Mouse (Mus musculus) intestine, embryonic 14.5 days (tissue): ENCODE results near the gene Arpc3. TPM values are rescaled to one million over a fixed set of nuclear protein-coding genes. Genes with fewer than 3 reads are reported as not detected.
"Not testable (repeated sequence)": the region's sequence is repeated elsewhere in the genome, so short reads cannot be mapped to it uniquely, and the experiment has no call there.

Source experiments
- ATAC-seq: fragments of 200-750 bp; cut with Nextera tagmentation; replicated peaks from 2 replicates; pipeline ENCODE4 v1.8.0; 2017; ENCODE audit warnings: low read depth, moderate number of reproducible peaks, moderate TSS enrichment, moderate library complexity; ENCODE audit not compliant: low FRiP score, low TSS enrichment
- DNase-seq: peaks from one replicate; pipeline ENCODE4 v3.0.0-alpha.2; 2018; ENCODE audit warnings: low spot score
- H3K27ac ChIP-seq: fragments of 300-500 bp; sonication (generic); 2 replicates; pipeline ENCODE4 v1.5.1; 2014; ENCODE audit warnings: low read depth, mild to moderate bottlenecking, control low read depth
- H3K27me3 ChIP-seq: fragments of 300-500 bp; sonication (generic); replicated peaks from 2 replicates; pipeline ENCODE4 v1.6.1; 2014; ENCODE audit warnings: low read length, control low read depth; ENCODE audit not compliant: control insufficient read depth, insufficient read depth
- H3K36me3 ChIP-seq: fragments of 300-500 bp; sonication (generic); 2 replicates; pipeline ENCODE4 v1.6.1; 2014; ENCODE audit warnings: low read length, control low read depth; ENCODE audit not compliant: control insufficient read depth, insufficient read depth
- H3K4me1 ChIP-seq: fragments of 300-500 bp; sonication (generic); replicated peaks from 2 replicates; pipeline ENCODE4 v1.6.1; 2014; ENCODE audit warnings: low read length, control low read depth, mixed read lengths; ENCODE audit not compliant: control insufficient read depth, insufficient read depth
- H3K4me2 ChIP-seq: fragments of 300-500 bp; sonication (generic); 2 replicates; pipeline ENCODE4 v1.6.1; 2014; ENCODE audit warnings: low read length
- H3K4me3 ChIP-seq: fragments of 300-500 bp; sonication (generic); 2 replicates; pipeline ENCODE4 v1.5.1; 2014; ENCODE audit warnings: low read depth, low read length, control low read depth, mixed read lengths
- H3K9ac ChIP-seq: fragments of 300-500 bp; sonication (generic); 2 replicates; pipeline ENCODE4 v1.6.1; 2014; ENCODE audit warnings: mild to moderate bottlenecking, low read length
- H3K9me3 ChIP-seq: fragments of 300-500 bp; sonication (generic); 2 replicates; pipeline ENCODE4 v1.6.1; 2016; ENCODE audit warnings: low read length, control low read depth; ENCODE audit not compliant: control insufficient read depth
- WGBS: fragments of 180-500 bp; shearing (Covaris S2); extraction: QIAGEN DNeasy Blood & Tissue Kit; methylation state at CpG from one replicate; pipeline ENCODE4 v1.1.7; 2014; 5-methylcytosine and 5-hydroxymethylcytosine counted together
- polyA plus RNA-seq: library from polyadenylated mRNA; unstranded; fragments of >200 nt; fragmentation: Nextera tagmentation; extraction: Ambion mirVana; gene quantifications from 2 replicates; pipeline ENCODE4 v1.2.1, GENCODE M21; 2014

Gene Arpc3
- polyA plus RNA-seq, 1 experiment from 2014 or later, result 39.3 TPM

DNA sequence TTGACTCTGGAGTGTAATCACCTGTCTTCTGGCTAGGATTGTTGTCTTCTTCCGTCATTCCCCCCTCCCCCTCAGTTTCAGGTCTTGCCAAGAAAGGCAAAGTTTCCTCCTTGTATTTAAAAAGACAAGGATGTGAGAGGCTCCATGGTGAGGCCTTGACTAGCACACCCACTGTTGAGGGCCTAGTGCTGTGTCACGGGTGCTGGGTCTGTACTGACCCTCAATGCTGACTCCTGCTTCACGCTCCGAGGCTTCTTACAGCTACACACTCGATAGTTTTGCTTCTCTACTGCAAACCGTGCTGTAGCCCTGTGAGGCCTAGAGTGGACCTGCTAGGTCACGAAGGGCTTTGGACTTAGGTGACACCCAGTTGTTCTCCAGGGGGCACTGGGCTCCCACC lies 60.5 kb downstream of the Arpc3 start:
- Histone ChIP-seq H3K27me3 (no peaks in the 10 kb centered on the region), H3K9me3 (no peaks in the 10 kb centered on the region), H3K9ac (no peak overlapping the region), H3K4me1 (no peaks in the 10 kb centered on the region), H3K4me2 (no peak overlapping the region), H3K36me3 (peaks cover 58% of the 10 kb centered on the region), H3K27ac (no peak overlapping the region), H3K4me3 (no peak overlapping the region)
- no peak for ATAC-seq
- 72% methylated on average over 7 of the region's 7 CpGs for WGBS
- no peak for DNase-seq

DNA sequence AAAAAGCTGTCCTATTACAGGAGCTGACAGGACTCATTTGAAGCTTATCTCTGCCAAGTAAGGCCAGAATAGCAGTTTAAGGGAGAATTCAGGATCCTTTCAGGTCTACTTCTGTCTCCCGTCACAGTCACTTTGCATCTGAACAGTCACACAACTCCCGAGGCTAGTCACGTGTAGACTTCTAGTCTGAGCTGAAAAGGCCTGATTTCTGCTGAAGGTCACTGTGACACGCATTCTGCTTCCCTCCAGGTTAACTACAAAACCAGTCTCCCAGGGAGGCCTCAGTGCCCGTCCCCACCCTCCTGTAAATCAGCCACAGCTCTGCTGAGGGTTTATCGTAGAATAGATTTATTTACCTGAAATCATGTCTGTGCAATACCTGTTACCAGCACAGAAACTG lies 61.5 kb downstream of the Arpc3 start:
- no peaks in the 10 kb centered on the region for H3K4me1 ChIP-seq
- 71% methylated on average over 6 of the region's 6 CpGs for WGBS

DNA sequence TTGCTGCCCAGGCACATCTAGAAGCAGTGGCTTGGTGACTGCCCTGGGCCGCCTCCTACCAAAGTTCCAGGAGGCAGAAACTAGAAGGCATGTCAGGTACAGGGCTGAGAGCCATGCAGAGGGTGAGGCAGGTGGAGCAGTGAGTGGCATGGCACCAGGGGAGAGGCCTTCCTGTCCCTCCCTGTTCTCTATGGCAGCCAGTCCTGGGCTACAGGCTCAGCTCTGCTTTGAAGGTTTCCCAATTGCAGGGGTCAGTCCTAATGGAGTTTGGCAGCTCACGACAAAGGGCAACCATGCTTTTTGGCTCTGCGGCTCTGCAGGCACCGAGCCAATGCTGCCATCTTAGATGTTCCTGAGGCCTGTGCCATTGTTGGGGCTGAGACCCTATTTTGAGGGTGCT lies 62.8 kb downstream of the Arpc3 start:
- H3K27ac ChIP-seq, result no peak overlapping the region

More for the DNA sequence above, 61.5 kb downstream of the Arpc3 start:
- Histone ChIP-seq H3K9ac (no peak overlapping the region), H3K4me2 (no peak overlapping the region), H3K27me3 (no peaks in the 10 kb centered on the region), H3K36me3 (peaks cover 68% of the 10 kb centered on the region), H3K4me3 (no peak overlapping the region), H3K27ac (no peak overlapping the region), H3K9me3 (no peaks in the 10 kb centered on the region)
- DNase-seq, result no peak
- no peak for ATAC-seq

DNA sequence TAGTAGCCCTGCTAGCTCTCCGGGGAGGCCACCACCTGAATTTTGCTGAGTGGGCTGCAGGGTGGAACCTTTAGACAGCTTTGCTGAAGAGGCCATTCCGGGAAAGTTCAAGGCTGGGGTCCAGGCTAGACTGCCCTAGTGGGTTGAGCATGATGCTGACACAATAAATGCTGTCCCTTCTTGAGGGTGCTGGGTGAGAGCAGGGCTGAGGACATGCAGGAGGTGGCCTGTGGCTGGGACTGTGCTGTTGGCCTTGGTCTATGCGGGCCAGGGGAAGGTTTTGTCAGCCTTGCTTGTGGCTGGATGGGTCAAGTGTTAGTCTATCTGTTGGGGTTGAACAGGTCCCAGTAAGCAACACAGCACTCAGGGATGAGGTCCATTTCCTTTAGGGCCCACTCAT lies 63.2 kb downstream of the Arpc3 start:
- H3K27me3 ChIP-seq, result no peaks in the 10 kb centered on the region
- H3K9ac ChIP-seq, result no peak overlapping the region
- 96% methylated on average over 3 of the region's 3 CpGs for WGBS
- no peak for ATAC-seq
- H3K4me1 ChIP-seq, result no peaks in the 10 kb centered on the region
- no peak overlapping the region for H3K27ac ChIP-seq
- DNase-seq, result no peak
- H3K4me3 ChIP-seq, result no peak overlapping the region
- H3K4me2 ChIP-seq, result no peak overlapping the region
- no peaks in the 10 kb centered on the region for H3K9me3 ChIP-seq
- H3K36me3 ChIP-seq, result peaks cover 85% of the 10 kb centered on the region

More for the DNA sequence above, 62.8 kb downstream of the Arpc3 start:
- ATAC-seq (no peak), DNase-seq (no peak)
- Histone ChIP-seq H3K4me2 (no peak overlapping the region), H3K4me3 (no peak overlapping the region), H3K9ac (no peak overlapping the region), H3K27me3 (no peaks in the 10 kb centered on the region), H3K4me1 (no peaks in the 10 kb centered on the region), H3K9me3 (no peaks in the 10 kb centered on the region), H3K36me3 (peaks cover 81% of the 10 kb centered on the region)
- WGBS, result 89% methylated on average over 4 of the region's 4 CpGs

DNA sequence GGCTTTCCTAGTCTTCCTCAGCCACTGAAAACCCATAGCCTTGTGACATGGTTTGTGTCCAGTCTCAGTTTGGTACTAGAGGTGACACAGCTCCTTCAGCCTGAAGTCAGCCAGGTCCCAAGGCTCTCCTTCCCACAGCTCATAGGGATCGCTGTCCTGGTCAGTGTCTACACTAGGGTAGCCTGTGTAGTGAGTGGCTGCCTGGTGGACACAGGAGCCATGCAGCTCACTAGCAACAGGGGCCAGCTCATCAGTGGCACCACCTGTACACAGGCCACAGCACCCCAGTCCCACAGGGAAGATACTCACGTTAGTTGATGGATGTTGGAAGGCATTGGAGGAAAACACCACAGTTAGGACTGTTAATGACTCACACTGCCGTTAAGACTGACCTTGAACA lies 63.9 kb downstream of the Arpc3 start:
- DNase-seq (no peak), ATAC-seq (no peak)
- H3K4me3 ChIP-seq, result no peak overlapping the region
- H3K27me3 ChIP-seq, result no peaks in the 10 kb centered on the region
- H3K9me3 ChIP-seq, result no peaks in the 10 kb centered on the region
- no peak overlapping the region for H3K27ac ChIP-seq
- 91% methylated on average over 3 of the region's 3 CpGs for WGBS
- peaks cover 92% of the 10 kb centered on the region for H3K36me3 ChIP-seq
- no peaks in the 10 kb centered on the region for H3K4me1 ChIP-seq
- H3K4me2 ChIP-seq, result no peak overlapping the region
- no peak overlapping the region for H3K9ac ChIP-seq

DNA sequence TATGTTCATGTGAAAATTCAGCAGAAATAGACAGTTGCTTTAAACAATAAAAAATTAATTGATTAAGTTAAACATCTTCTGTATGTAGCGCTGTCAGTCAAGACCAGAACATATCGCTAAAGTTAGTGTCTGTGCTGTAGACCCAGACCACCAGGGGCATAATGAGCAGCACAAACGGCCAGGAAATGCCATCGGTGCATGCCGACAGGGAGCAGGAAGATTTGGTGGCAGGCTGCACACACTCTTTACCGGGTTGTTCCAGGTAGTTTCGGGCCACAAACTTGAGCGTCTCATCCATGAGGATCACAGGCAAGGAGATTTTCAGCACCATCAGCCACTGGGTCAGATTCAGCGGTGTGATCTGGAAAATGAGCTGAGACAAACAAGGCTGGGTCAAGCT lies 65.4 kb downstream of the Arpc3 start:
- DNase-seq, H3K4me1 ChIP-seq, H3K27me3 ChIP-seq, H3K9ac ChIP-seq, H3K9me3 ChIP-seq, H3K4me2 ChIP-seq, H3K27ac ChIP-seq, ATAC-seq, H3K4me3 ChIP-seq: not testable (repeated sequence)
- 84% methylated on average over 9 of the region's 9 CpGs for WGBS
- H3K36me3 ChIP-seq, result peaks cover 99% of the 10 kb centered on the region

DNA sequence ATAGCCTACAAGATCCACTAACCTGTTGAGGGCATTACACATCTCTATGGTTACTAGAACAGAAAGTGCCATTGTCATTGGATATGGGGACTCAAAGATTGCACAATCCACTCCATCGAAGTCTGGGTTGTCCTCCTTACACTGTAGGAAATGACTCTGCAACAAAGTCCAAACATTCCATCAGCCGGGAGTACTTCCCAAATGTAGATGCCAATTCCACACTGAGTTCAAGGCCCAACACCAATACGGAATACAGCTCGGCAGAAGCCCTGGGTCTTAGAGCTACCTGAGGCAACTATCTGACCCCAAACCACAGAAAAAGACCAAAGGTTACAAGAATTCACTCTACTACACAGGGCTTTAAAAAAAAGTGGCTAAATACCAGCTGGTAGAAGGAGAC lies 66.4 kb downstream of the Arpc3 start:
- Histone ChIP-seq H3K4me1 (no peaks in the 10 kb centered on the region), H3K27ac (no peak overlapping the region), H3K4me3 (no peak overlapping the region), H3K9ac (no peak overlapping the region), H3K27me3 (no peaks in the 10 kb centered on the region), H3K4me2 (no peak overlapping the region), H3K9me3 (no peaks in the 10 kb centered on the region), H3K36me3 (peaks cover 100% of the 10 kb centered on the region)
- DNase-seq (no peak), ATAC-seq (no peak)
- WGBS, result 90% methylated on average over 4 of the region's 4 CpGs

DNA sequence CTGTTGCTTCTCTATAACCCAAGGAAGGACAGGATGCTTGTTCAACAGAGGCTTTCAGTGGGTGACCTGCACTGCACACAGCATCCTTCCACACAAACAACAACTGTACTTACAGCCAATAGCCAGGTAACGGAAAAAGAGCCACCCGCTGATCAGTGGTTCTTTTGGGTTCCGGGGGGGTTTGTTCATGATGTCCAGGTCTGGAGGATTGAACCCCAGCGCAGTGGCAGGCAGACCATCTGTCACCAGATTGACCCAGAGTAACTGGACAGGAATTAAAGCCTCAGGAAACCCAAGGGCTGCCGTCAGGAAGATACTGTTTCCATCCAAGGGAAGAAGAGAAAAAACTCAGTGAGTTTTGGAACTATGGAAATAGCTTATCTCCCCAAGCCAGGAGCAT lies 67.7 kb downstream of the Arpc3 start:
- H3K36me3 ChIP-seq, result peaks cover 100% of the 10 kb centered on the region
- H3K27ac ChIP-seq, result no peak overlapping the region
- no peaks in the 10 kb centered on the region for H3K27me3 ChIP-seq
- H3K9ac ChIP-seq, result no peak overlapping the region
- WGBS, result 92% methylated on average over 5 of the region's 5 CpGs
- ATAC-seq (no peak), DNase-seq (no peak)
- H3K4me2 ChIP-seq, result no peak overlapping the region
- no peaks in the 10 kb centered on the region for H3K9me3 ChIP-seq
- H3K4me3 ChIP-seq, result no peak overlapping the region
- H3K4me1 ChIP-seq, result no peaks in the 10 kb centered on the region

DNA sequence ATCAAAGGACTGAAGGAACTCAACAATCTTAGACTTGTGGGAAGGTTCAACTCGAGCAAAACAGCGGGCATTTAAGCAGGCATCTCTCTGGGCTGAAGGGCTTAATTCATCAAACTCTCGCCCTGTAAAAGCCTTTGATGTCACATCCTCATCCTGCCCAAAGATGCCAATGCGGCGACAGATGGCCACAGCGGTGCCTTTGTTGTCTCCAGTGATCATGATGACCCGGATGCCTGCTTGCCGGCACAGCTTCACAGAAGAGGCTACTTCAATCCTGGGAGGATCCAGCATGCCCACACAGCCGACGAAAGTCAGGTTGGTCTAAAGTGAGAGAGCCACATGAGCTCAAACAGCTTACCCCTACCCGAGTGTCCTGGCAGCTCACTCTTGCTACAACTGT lies 69.0 kb downstream of the Arpc3 start:
- WGBS, result 81% methylated on average over 11 of the region's 11 CpGs
- DNase-seq (no peak), ATAC-seq (no peak)
- H3K36me3 ChIP-seq, result peaks cover 100% of the 10 kb centered on the region
- no peak overlapping the region for H3K27ac ChIP-seq
- no peak overlapping the region for H3K4me2 ChIP-seq
- no peaks in the 10 kb centered on the region for H3K27me3 ChIP-seq
- no peaks in the 10 kb centered on the region for H3K4me1 ChIP-seq
- H3K9ac ChIP-seq, result no peak overlapping the region
- no peak overlapping the region for H3K4me3 ChIP-seq
- H3K9me3 ChIP-seq, result no peaks in the 10 kb centered on the region
